Mouse (Mus musculus) hindbrain, postnatal 0 days (tissue): ENCODE data around the gene Sla2. TPM values are rescaled to one million over a fixed set of nuclear protein-coding genes. Genes with fewer than 3 reads are reported as not detected.
"Not testable (repeated sequence)": the region's sequence is repeated elsewhere in the genome, so short reads cannot be mapped to it uniquely, and the experiment has no call there.

Experiments used
- ATAC-seq: fragments of 200-750 bp; cut with Nextera tagmentation; 2 replicates; pipeline ENCODE4 v1.8.0; 2017; ENCODE audit warnings: mild to moderate bottlenecking, moderate TSS enrichment, moderate library complexity
- DNase-seq: peaks from one replicate; pipeline ENCODE4 v3.0.0-alpha.2; 2015; ENCODE audit warnings: low spot score
- H3K27ac ChIP-seq: fragments of 300-500 bp; sonication (generic); 2 replicates; pipeline ENCODE4 v1.5.1; 2014; ENCODE audit warnings: mild to moderate bottlenecking
- H3K27me3 ChIP-seq: fragments of 300-500 bp; sonication (generic); 2 replicates; pipeline ENCODE4 v1.6.1; 2014; ENCODE audit warnings: low read length, mixed read lengths; ENCODE audit not compliant: insufficient read depth
- H3K36me3 ChIP-seq: fragments of 300-500 bp; sonication (generic); 2 replicates; pipeline ENCODE4 v1.6.1; 2014; ENCODE audit warnings: low read length, mixed read lengths; ENCODE audit not compliant: insufficient read depth
- H3K4me1 ChIP-seq: fragments of 300-500 bp; sonication (generic); 2 replicates; pipeline ENCODE4 v1.6.1; 2014; ENCODE audit warnings: antibody characterized with exemption, low read length, mixed read lengths; ENCODE audit not compliant: insufficient read depth
- H3K4me2 ChIP-seq: fragments of 300-500 bp; sonication (generic); 2 replicates; pipeline ENCODE4 v1.6.1; 2014; ENCODE audit warnings: low read depth, mild to moderate bottlenecking, low read length, moderate library complexity, mixed read lengths
- H3K4me3 ChIP-seq: fragments of 300-500 bp; sonication (generic); 2 replicates; pipeline ENCODE4 v1.5.1; 2014; ENCODE audit warnings: low read length
- H3K9ac ChIP-seq: fragments of 300-500 bp; sonication (generic); replicated peaks from 2 replicates; pipeline ENCODE4 v1.6.1; 2014; ENCODE audit warnings: mild to moderate bottlenecking, low read length, moderate library complexity, mixed read lengths
- H3K9me3 ChIP-seq: fragments of 300-500 bp; sonication (generic); 2 replicates; pipeline ENCODE4 v1.6.1; 2016; ENCODE audit warnings: low read length, mixed read lengths
- CTCF ChIP-seq: IDR thresholded peaks from 2 replicates; pipeline ENCODE4 v1.5.1; 2016; ENCODE audit warnings: antibody characterized with exemption, control low read depth, low read depth
- WGBS: fragments of 180-500 bp; shearing (Covaris S2); extraction: QIAGEN DNeasy Blood & Tissue Kit; methylation state at CpG from one replicate; pipeline ENCODE4 v1.1.7; 2014; 5-methylcytosine and 5-hydroxymethylcytosine counted together
- polyA plus RNA-seq: library from polyadenylated mRNA; unstranded; fragments of >200 nt; fragmentation: Nextera tagmentation; extraction: Ambion mirVana; gene quantifications from 2 replicates; pipeline ENCODE4 v1.2.1, GENCODE M21; 2015
- total RNA-seq: library from RNA; depleted of rRNA; stranded (reverse); fragments of >200 nt; gene quantifications from 2 replicates; pipeline ENCODE4 v1.2.3, GENCODE M21; 2014

Gene Sla2
- total and polyA plus RNA-seq, 2 experiments from 2014 or later = 0.13 TPM; not detected in 1

- Histone ChIP-seq H3K4me2 (no peak overlapping the region), H3K27me3 (no peaks in the 10 kb centered on the region), H3K9ac (no peak overlapping the region), H3K9me3 (no peaks in the 10 kb centered on the region), H3K27ac (no peak overlapping the region), H3K36me3 (no peaks in the 10 kb centered on the region), H3K4me3 (no peak overlapping the region), H3K4me1 (peaks cover 4% of the 10 kb centered on the region)
- DNase-seq (no peak), ATAC-seq (no peak)
- 57% methylated on average over 6 of the region's 6 CpGs for WGBS
- no peak for TF ChIP-seq CTCF
Observed at GRCm38 (mm10) chr2:156892821-156893220, 5.8 kb upstream of the Sla2 start.

DNA sequence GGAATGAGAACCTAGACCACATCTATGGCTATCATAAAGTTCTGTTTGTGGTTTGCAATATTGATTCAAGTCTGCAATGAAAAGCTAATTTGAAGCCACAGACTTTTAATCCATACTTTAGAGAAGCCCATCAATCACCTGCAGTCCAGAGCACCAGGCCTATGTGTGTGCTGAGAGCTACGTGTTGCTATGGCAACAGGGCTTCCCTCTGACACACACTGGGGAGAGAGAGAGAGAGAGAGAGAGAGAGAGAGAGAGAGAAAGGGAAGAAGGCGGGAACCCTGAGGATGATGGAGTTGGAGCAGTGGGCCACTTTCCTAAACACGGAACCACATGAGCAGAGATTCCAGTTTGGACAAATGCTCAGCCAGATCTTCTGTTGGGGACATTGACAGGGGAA is 5.2 kb upstream of the Sla2 start:
- Histone ChIP-seq H3K9me3 (no peaks in the 10 kb centered on the region), H3K27ac (no peak overlapping the region), H3K4me2 (no peak overlapping the region), H3K4me1 (peaks cover 4% of the 10 kb centered on the region), H3K27me3 (no peaks in the 10 kb centered on the region), H3K36me3 (no peaks in the 10 kb centered on the region), H3K4me3 (no peak overlapping the region), H3K9ac (no peak overlapping the region)
- DNase-seq = peak; percentile 70
- TF ChIP-seq CTCF = no peak
- 16% methylated on average over 3 of the region's 3 CpGs for WGBS
- peak; percentile 55; the same call in 1 of the 2 replicates for ATAC-seq

DNA sequence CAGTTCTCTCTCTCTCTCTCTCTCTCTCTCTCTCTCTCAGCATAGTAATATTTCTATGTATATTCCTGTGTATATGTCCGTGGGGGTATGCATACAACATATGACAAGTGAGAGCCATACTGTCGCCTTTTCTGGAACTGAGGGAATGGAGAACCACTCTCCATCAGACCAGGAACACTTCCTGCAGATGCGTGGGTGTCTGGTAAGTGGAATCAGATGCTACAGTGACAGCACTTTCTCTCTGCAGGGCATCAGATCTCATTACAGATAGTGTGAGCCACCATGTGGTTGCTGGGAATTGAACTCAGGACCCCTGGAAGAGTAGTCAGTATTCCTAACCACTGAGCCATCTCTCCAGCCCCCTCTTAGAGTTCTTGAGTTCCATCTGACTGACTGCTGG is 1.5 kb upstream of the Sla2 start:
- no peaks in the 10 kb centered on the region for H3K27me3 ChIP-seq

DNA sequence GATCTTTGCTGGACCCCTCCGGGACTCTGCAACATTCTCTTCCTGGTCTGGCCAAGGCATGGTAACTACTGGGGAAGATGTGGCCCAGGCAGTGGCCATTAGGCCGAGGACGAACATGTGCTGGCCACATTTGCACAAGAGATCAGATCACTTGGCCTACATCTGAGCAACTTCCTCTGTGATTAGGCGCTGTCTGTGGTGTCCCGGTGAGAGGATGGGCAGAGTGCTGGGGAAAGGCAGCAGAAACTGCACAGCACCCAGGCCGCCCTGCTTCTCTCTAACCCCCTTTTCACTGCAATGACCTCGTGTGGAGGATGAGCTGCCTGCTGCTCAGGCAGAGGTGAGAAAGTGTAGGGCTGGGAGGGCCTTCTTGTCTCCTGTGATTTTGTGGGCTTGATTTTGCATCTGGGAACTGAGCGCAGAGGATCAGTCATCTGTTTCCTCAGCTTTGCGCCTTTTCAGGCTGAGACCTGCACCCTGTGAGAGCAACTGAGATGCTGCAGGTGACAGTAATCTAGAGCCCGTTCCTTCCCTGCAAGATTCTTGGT is 834 bp downstream of the Sla2 start:
- Histone ChIP-seq H3K9ac (no peak overlapping the region), H3K36me3 (no peaks in the 10 kb centered on the region), H3K9me3 (no peaks in the 10 kb centered on the region), H3K4me1 (no peaks in the 10 kb centered on the region), H3K27me3 (no peaks in the 10 kb centered on the region), H3K4me3 (no peak overlapping the region), H3K4me2 (no peak overlapping the region), H3K27ac (no peak overlapping the region)
- 86% methylated on average over 10 of the region's 10 CpGs for WGBS
- DNase-seq = no peak
- TF ChIP-seq CTCF = no peak
- no peak for ATAC-seq

More for the DNA sequence above, 1.5 kb upstream of the Sla2 start:
- Histone ChIP-seq H3K9me3 (no peaks in the 10 kb centered on the region), H3K36me3 (no peaks in the 10 kb centered on the region), H3K4me3 (no peak overlapping the region), H3K4me1 (peaks cover 4% of the 10 kb centered on the region), H3K9ac (no peak overlapping the region), H3K27ac (no peak overlapping the region), H3K4me2 (no peak overlapping the region)
- DNase-seq (no peak), ATAC-seq (no peak)
- 80% methylated on average over 3 of the region's 3 CpGs for WGBS
- no peak for TF ChIP-seq CTCF

DNA sequence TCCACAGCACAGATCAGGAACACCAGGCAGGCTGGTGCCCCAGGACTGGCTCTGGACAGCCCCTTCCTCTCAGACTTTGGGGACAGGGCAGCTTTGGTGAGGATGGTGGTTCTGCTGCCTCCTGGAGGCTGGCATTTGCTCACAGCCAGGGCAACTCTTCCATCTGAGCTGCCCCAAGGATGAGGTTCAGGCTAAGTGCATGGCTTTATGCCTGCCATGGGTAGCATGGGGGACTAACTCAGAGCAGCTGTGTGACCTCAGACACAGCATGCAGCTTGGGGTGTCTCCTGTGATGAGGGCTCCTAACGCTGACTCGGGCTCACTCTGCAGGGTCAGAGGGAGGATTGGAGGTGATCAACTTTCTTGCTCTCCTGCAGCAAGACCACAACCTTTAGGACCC is 1.3 kb downstream of the Sla2 start:
- not testable (repeated sequence) for H3K36me3 ChIP-seq, DNase-seq, H3K4me3 ChIP-seq, H3K9ac ChIP-seq, H3K27ac ChIP-seq, H3K9me3 ChIP-seq, H3K4me1 ChIP-seq, H3K4me2 ChIP-seq, ATAC-seq, H3K27me3 ChIP-seq
- TF ChIP-seq CTCF = peak; percentile 29
- WGBS = 80% methylated on average over 2 of the region's 2 CpGs

- no peak for TF ChIP-seq CTCF
Observed at GRCm38 (mm10) chr2:156884396-156885211, 2.4 kb downstream of the Sla2 start.

GRCm38 (mm10) chr2:156882431-156883001 is 4.5 kb downstream of the Sla2 start:
- no peak for ATAC-seq
- Histone ChIP-seq H3K4me2 (no peak overlapping the region), H3K9ac (no peak overlapping the region), H3K4me1 (no peaks in the 10 kb centered on the region; the same call in 1 of the 2 replicates), H3K27ac (no peak overlapping the region), H3K27me3 (no peaks in the 10 kb centered on the region), H3K9me3 (no peaks in the 10 kb centered on the region), H3K4me3 (no peak overlapping the region), H3K36me3 (no peaks in the 10 kb centered on the region)
- 49% methylated on average over 10 of the region's 10 CpGs for WGBS
- TF ChIP-seq CTCF = no peak
- no peak for DNase-seq

More at GRCm38 (mm10) chr2:156884396-156885211, 2.4 kb downstream of the Sla2 start:
- ATAC-seq (no peak), DNase-seq (no peak)
- no peaks in the 10 kb centered on the region for H3K36me3 ChIP-seq
- whole genome bisulfite sequencing = 79% methylated on average over 10 of the region's 10 CpGs
- no peaks in the 10 kb centered on the region for H3K9me3 ChIP-seq
- no peak overlapping the region for H3K9ac ChIP-seq
- no peaks in the 10 kb centered on the region for H3K4me1 ChIP-seq
- H3K27ac ChIP-seq = no peak overlapping the region
- H3K4me3 ChIP-seq = no peak overlapping the region
- no peaks in the 10 kb centered on the region for H3K27me3 ChIP-seq
- no peak overlapping the region for H3K4me2 ChIP-seq
